ENCODE assay signal across 18 mouse cellular contexts in genomic region chr3:60538214-60538971, GRCm38 (mm10).
DNase-seq lines count a peak whose midpoint lies in the region; ATAC-seq and TF ChIP-seq lines count a peak whose summit lies in the region.
"Had no signal": no experiment of that assay in that cellular context is flagged by ENCODE, and none has a peak within 500 bp of the region (broad histone marks: within the 10 kb centered on the region; RNA-seq: fewer than 3 reads in every experiment).

No protein-coding gene starts in this region.

- peak; percentile 84 for TF ChIP-seq EP300 in CH12.LX (IDR thresholded peaks at IDR 0.05; ENCODE audit: low read length)

- TF ChIP-seq CTCF in CH12.LX (conservative IDR thresholded peaks at IDR 0.05 in 1 of 2, IDR thresholded peaks at IDR 0.05 in 1 of 2; ENCODE audit: low read depth in 2 of 2, low read length in 2 of 2): no peak

- peaks cover 43% of the 10 kb centered on the region for H3K36me3 ChIP-seq in megakaryocyte, embryonic 14.5 days (replicated peaks; ENCODE audit: low read length)
- peaks cover 9 to 16% of the 10 kb centered on the region in 2 experiments for H3K36me3 ChIP-seq in CH12.LX (replicated peaks in 1 of 2; ENCODE audit: control insufficient read depth in 1 of 2, insufficient read depth in 1 of 2, low read length in 1 of 2)
- H3K36me3 ChIP-seq in splenic B cell, adult 2 months (ENCODE audit: control insufficient read depth, insufficient read depth, low read length, poor library complexity, severe bottlenecking): peaks cover 3% of the 10 kb centered on the region
- H3K36me3 ChIP-seq in midbrain, embryonic 15.5 days (replicated peaks): no peaks in the 10 kb centered on the region
- H3K36me3 ChIP-seq: embryonic facial prominence, embryonic 10.5 days; heart, embryonic 13.5 days; hindbrain, embryonic 15.5 days had no signal

- 77% methylated on average over 3 of the region's 3 CpGs for WGBS in midbrain, embryonic 15.5 days

- peak overlapping the region; percentile 81 for H3K4me2 ChIP-seq in CH12.LX (ENCODE audit: insufficient read depth, low read depth, poor library complexity, severe bottlenecking)
- no peak overlapping the region for H3K4me2 ChIP-seq in midbrain, embryonic 15.5 days
- H3K4me2 ChIP-seq: forebrain, embryonic 13.5 days; heart, embryonic 13.5 days; hindbrain, embryonic 15.5 days had no signal

- H3K27ac ChIP-seq in CH12.LX (ENCODE audit: insufficient read depth, low read depth): peak overlapping the region; percentile 94
- no peak overlapping the region for H3K27ac ChIP-seq in midbrain, embryonic 15.5 days
- H3K27ac ChIP-seq: embryonic facial prominence, embryonic 10.5 days; forebrain, embryonic 13.5 days; heart, embryonic 13.5 days; hindbrain, embryonic 15.5 days had no signal

- H3K9me3 ChIP-seq in megakaryocyte, embryonic 14.5 days: no peaks in the 10 kb centered on the region
- no peaks in the 10 kb centered on the region for H3K9me3 ChIP-seq in CH12.LX (replicated peaks; ENCODE audit: low read length)
- H3K9me3 ChIP-seq in midbrain, embryonic 15.5 days: no peaks in the 10 kb centered on the region
- H3K9me3 ChIP-seq: embryonic facial prominence, embryonic 10.5 days; forebrain, embryonic 13.5 days; heart, embryonic 13.5 days; hindbrain, embryonic 15.5 days had no signal

- no peak for TF ChIP-seq RAD21 in CH12.LX (IDR thresholded peaks at IDR 0.05; ENCODE audit: low read depth, low read length)

- ATAC-seq in megakaryocyte, adult 5-6 weeks (ENCODE audit: poor library complexity, severe bottlenecking): no peak
- peak; percentile 23; the same call in 1 of the 2 replicates for ATAC-seq in granulocyte monocyte progenitor cell, adult 5-6 weeks (replicated peaks; ENCODE audit: poor library complexity, severe bottlenecking)
- no peak for ATAC-seq in midbrain, embryonic 15.5 days (replicated peaks)
- ATAC-seq: CD4-positive, CD25-positive, alpha-beta regulatory T cell, adult 4 months; forebrain, embryonic 13.5 days; forebrain, postnatal 0 days; intestine, postnatal 0 days had no signal

- DNase-seq in CH12.LX (ENCODE audit: extremely low read depth): peak; percentile 79
- peak; percentile 67 for DNase-seq in splenic B cell, adult 2 months (ENCODE audit: low read depth, low spot score)
- no peak for DNase-seq in heart, adult 18-20 months
- DNase-seq: adrenal gland, adult 8-10 months; cerebellum, adult 2 months; cerebellum, postnatal 14 days; forebrain, postnatal 0 days; heart, postnatal 36 days had no signal

- H3K27me3 ChIP-seq in megakaryocyte, embryonic 14.5 days (replicated peaks): no peaks in the 10 kb centered on the region
- H3K27me3 ChIP-seq in CH12.LX (replicated peaks): no peaks in the 10 kb centered on the region
- no peaks in the 10 kb centered on the region for H3K27me3 ChIP-seq in splenic B cell, adult 2 months (ENCODE audit: control insufficient read depth, insufficient read depth, low read length, poor library complexity, severe bottlenecking)
- H3K27me3 ChIP-seq in midbrain, embryonic 15.5 days (replicated peaks): no peaks in the 10 kb centered on the region
- H3K27me3 ChIP-seq: forebrain, embryonic 13.5 days; heart, embryonic 13.5 days; hindbrain, embryonic 15.5 days had no signal

- H3K9ac ChIP-seq in CH12.LX (ENCODE audit: insufficient read depth, low read depth): peak overlapping the region; percentile 65
- H3K9ac ChIP-seq in midbrain, embryonic 15.5 days: no peak overlapping the region
- H3K9ac ChIP-seq: forebrain, embryonic 13.5 days; forebrain, postnatal 0 days; heart, embryonic 13.5 days; hindbrain, embryonic 15.5 days had no signal

- no peak for TF ChIP-seq POLR2A in CH12.LX (IDR thresholded peaks at IDR 0.05; ENCODE audit: low read depth, low read length)

- in situ Hi-C loops in CH12.LX (cut with MboI; ENCODE audit: low pct_ligation_motif_present, low pct_unique_long_range_greater_than_20kb, low sequenced_read_pairs): loop anchor here (10.0 kb wide), 1 partner anchor 56 kb away; no protein-coding TSS in a partner anchor

- peaks cover 50% of the 10 kb centered on the region for H3K79me2 ChIP-seq in CH12.LX (replicated peaks; ENCODE audit: control insufficient read depth, extremely low read depth, insufficient read depth, poor library complexity, severe bottlenecking)

- peak overlapping the region; percentile 73 for H3K4me3 ChIP-seq in megakaryocyte, embryonic 14.5 days (replicated peaks)
- H3K4me3 ChIP-seq in CH12.LX (replicated peaks in 1 of 3; ENCODE audit: low read depth in 2 of 3, low read length in 2 of 3, poor library complexity in 1 of 3): peak overlapping the region; percentile 18 to 23 (median 18)
- H3K4me3 ChIP-seq in midbrain, embryonic 15.5 days: no peak overlapping the region
- H3K4me3 ChIP-seq: embryonic facial prominence, embryonic 10.5 days; forebrain, embryonic 13.5 days; heart, embryonic 13.5 days; hindbrain, embryonic 15.5 days had no signal

- peaks cover 90% of the 10 kb centered on the region for H3K4me1 ChIP-seq in megakaryocyte, embryonic 14.5 days
- H3K4me1 ChIP-seq in CH12.LX (ENCODE audit: control insufficient read depth in 1 of 2, insufficient read depth in 2 of 2): peaks cover 3 to 82% of the 10 kb centered on the region in 2 experiments; a peak in 3 of 4 replicates
- H3K4me1 ChIP-seq in midbrain, embryonic 15.5 days: no peaks in the 10 kb centered on the region
- H3K4me1 ChIP-seq: hindbrain, embryonic 15.5 days had no signal

- dilution Hi-C loops in CH12.LX (cut with MboI; ENCODE audit: extremely low pct_ligation_motif_present, extremely low pct_unique_long_range_greater_than_20kb, low sequenced_read_pairs): no loop called here

TF ChIP-seq in CH12.LX, 34 proteins besides CTCF, POLR2A, EP300 and RAD21:
- peak; percentile 48; the same call in 1 of the 2 replicates for TF ChIP-seq MAZ (IDR thresholded peaks at IDR 0.05; ENCODE audit: low read depth, low read length)
- peak; percentile 34; the same call in 1 of the 2 replicates for TF ChIP-seq TCF12 (IDR thresholded peaks at IDR 0.05; ENCODE audit: low read depth, low read length)
- TF ChIP-seq RCOR1 (conservative IDR thresholded peaks at IDR 0.05; ENCODE audit: low read depth, low read length): peak; percentile 66; the same call in 1 of the 2 replicates
- TF ChIP-seq MXI1 (IDR thresholded peaks at IDR 0.05; ENCODE audit: low read depth, low read length): no peak
- no peak for TF ChIP-seq USF2 (conservative IDR thresholded peaks at IDR 0.05; ENCODE audit: low read depth, low read length)
- TF ChIP-seq MAFK (IDR thresholded peaks at IDR 0.05; ENCODE audit: insufficient replicate concordance, low read length): no peak
- TF ChIP-seq ETS1 (conservative IDR thresholded peaks at IDR 0.05; ENCODE audit: low read depth, low read length): peak; percentile 90
- no peak for TF ChIP-seq ZMIZ1 (IDR thresholded peaks at IDR 0.05; ENCODE audit: low read depth, low read length)
- peak; percentile 95 for TF ChIP-seq ZNF384 (IDR thresholded peaks at IDR 0.05; ENCODE audit: low read depth, low read length)
- no peak for TF ChIP-seq ZKSCAN1 (IDR thresholded peaks at IDR 0.05; ENCODE audit: borderline replicate concordance, low read depth, low read length)
- TF ChIP-seq ZC3H11A (IDR thresholded peaks at IDR 0.05; ENCODE audit: low read depth, low read length): no peak
- peak; percentile 71 for TF ChIP-seq MYC (IDR thresholded peaks at IDR 0.05; ENCODE audit: low read depth, low read length)
- TF ChIP-seq CHD1 (IDR thresholded peaks at IDR 0.05; ENCODE audit: low read depth, low read length): peak; percentile 76
- TF ChIP-seq GABPA (IDR thresholded peaks at IDR 0.05; ENCODE audit: insufficient replicate concordance, low read depth, low read length): no peak
- TF ChIP-seq E2F4 (IDR thresholded peaks at IDR 0.05; ENCODE audit: insufficient replicate concordance, low read depth, low read length): 0 out of 2 replicates have a peak, but pooled peaks have one; percentile 17
- TF ChIP-seq NRF1 (IDR thresholded peaks at IDR 0.05; ENCODE audit: low read depth, low read length): no peak
- no peak for TF ChIP-seq UBTF (IDR thresholded peaks at IDR 0.05; ENCODE audit: low read depth, low read length)
- TF ChIP-seq KAT2A (IDR thresholded peaks at IDR 0.05; ENCODE audit: insufficient replicate concordance, low read length): no peak
- TF ChIP-seq IRF4 (IDR thresholded peaks at IDR 0.05; ENCODE audit: low read depth, low read length): peak; percentile 86
- TF ChIP-seq JUN (IDR thresholded peaks at IDR 0.05; ENCODE audit: insufficient read depth, low read depth, low read length): peak; percentile 57; the same call in 1 of the 2 replicates
- no peak; the same call in 1 of the 2 replicates for TF ChIP-seq HCFC1 (IDR thresholded peaks at IDR 0.05; ENCODE audit: low read depth, low read length)
- TF ChIP-seq USF1 (IDR thresholded peaks at IDR 0.05; ENCODE audit: low read depth, low read length): no peak
- peak; percentile 47; the same call in 1 of the 2 replicates for TF ChIP-seq SIN3A (IDR thresholded peaks at IDR 0.05; ENCODE audit: low read length)
- no peak for TF ChIP-seq CHD2 (IDR thresholded peaks at IDR 0.05; ENCODE audit: low read length)
- TF ChIP-seq MEF2A (IDR thresholded peaks at IDR 0.05; ENCODE audit: borderline replicate concordance, low read depth, low read length): peak; percentile 93
- TF ChIP-seq TBP (conservative IDR thresholded peaks at IDR 0.05; ENCODE audit: low read depth, low read length): no peak
- TF ChIP-seq BHLHE40 (IDR thresholded peaks at IDR 0.05; ENCODE audit: low read depth, low read length): peak; percentile 68
- TF ChIP-seq MAX (IDR thresholded peaks at IDR 0.05; ENCODE audit: low read length): no peak
- TF ChIP-seq SMC3 (IDR thresholded peaks at IDR 0.05; ENCODE audit: low read depth, low read length): no peak
- TF ChIP-seq JUND (conservative IDR thresholded peaks at IDR 0.05; ENCODE audit: low read depth, low read length): no peak; the same call in none of the 2 replicates
TF ChIP-seq in CH12.LX: peak in this region for 13.

Comparison
In these comparisons a context has a peak if more than half of its experiments do, and no peak if none do; other contexts are left out.
1. DNase-seq: peak in CH12.LX (single experiment) and splenic B cell, adult 2 months (single experiment); none in heart, adult 18-20 months (0 of 2).